Mouse (Mus musculus) thymus, postnatal 36 days (tissue): ENCODE measurements around the gene Ddr1.
A peak's percentile ranks its signal among the peaks of the same experiment; 100 is the strongest.

Experiments used
- DNase-seq, 2 experiments: peaks; one replicate each; pipeline ENCODE4 v3.0.0; 2022; ENCODE audit warnings: mixed read lengths in 2 of 2

The Ddr1 gene

GRCm38 (mm10) chr17:35720340-35720727, 15.9 kb upstream of the Ddr1 start:
- DNase-seq = no peak

GRCm38 (mm10) chr17:35719616-35720339, 15.4 kb upstream of the Ddr1 start:
- DNase-seq = no peak

DNA sequence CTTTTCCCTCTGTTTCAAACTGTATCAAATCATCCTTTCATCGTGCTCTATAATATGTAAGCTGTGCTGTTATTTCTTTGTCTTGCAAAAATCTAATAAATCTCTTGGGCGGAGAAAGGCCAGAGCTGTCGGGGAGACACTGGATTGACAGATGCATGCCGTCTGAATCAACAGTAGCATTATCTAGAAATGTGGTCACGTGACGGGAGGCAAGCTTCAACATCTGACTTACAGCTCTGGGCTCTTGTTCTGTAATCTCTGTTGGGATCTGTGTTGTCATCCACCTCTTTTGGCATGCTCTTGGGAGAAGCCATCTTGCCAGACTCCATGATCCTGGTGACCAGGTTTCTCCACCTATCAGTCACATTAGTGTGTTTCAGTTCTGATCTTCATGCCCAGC, 12.7 kb upstream of the Ddr1 start:
- DNase-seq = no peak

GRCm38 (mm10) chr17:35716114-35716513, 11.7 kb upstream of the Ddr1 start:
- no peak for DNase-seq

GRCm38 (mm10) chr17:35710705-35711347, 6.4 kb upstream of the Ddr1 start:
- no peak for DNase-seq

- DNase-seq = no peak
Measured at GRCm38 (mm10) chr17:35708611-35709010, 4.2 kb upstream of the Ddr1 start.

DNA sequence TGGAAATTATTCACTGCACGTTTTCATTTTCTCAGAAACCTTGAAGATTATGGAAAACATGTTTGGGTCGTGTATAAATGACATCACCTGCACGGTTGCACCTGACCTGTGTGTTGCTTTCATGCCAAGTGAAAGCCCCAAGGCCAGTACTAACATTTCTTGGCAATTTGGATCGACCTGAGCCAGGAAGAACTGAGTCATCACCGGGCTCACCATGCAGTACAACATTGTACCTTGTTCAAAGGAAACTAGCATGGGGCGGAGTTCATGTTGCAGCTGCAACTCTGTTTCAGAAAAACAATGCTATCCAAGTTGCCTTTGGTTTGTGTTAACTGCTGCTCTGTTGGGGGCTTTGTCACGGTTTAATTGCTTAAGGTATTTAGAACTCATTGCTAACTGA, 3.5 kb upstream of the Ddr1 start:
- DNase-seq = no peak

- DNase-seq = peak; percentile 43 to 60
Measured at GRCm38 (mm10) chr17:35705836-35706235, 1.4 kb upstream of the Ddr1 start.

DNA sequence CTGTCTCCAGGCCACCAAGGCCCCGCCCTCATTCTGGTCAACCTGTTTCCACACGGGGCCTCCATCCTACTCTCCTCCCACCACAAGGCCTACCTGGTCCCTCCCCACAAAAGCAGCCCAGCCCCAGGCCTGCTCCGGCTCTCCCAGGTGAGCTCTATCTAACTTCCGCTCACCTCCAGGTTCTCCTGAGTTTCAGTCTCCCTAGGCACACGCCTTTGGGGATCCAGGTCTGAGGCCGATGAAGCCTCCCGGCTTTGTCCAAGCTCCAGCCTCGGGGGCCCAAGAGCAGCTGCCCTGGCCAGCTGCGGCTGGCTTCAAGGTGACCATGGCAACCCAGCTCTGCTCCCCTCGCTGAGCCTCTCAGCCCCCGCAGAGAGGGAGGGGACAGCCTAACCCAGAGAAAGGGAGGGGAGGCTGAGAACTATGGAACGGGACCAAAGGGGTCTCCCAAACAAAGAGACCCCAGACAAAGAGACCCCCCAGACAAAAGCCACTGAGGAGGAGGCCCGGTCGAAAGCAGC, 610 bp downstream of the Ddr1 start:
- DNase-seq = no peak

- DNase-seq = no peak
Measured at GRCm38 (mm10) chr17:35703065-35703464, 1.4 kb downstream of the Ddr1 start.

DNA sequence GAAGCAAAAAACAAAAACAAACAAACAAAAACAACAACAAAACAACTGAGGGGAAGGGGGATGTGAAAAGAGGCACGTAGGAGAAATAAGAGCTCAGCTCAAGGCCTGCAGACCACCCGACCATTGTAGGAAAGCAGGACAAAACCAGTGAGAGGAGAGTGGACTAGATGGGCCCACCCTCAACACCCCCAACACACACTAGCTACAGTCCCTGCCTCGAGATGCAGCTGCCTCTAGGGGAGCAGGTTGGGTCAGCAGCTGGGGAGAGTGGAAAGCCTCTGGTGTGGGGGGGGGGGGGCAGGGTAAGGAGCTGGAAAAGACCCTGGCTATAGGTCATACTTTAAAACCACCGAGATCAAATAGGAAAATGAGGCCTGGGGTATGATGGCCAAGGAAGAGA, 1.8 kb downstream of the Ddr1 start:
- no peak for DNase-seq

DNA sequence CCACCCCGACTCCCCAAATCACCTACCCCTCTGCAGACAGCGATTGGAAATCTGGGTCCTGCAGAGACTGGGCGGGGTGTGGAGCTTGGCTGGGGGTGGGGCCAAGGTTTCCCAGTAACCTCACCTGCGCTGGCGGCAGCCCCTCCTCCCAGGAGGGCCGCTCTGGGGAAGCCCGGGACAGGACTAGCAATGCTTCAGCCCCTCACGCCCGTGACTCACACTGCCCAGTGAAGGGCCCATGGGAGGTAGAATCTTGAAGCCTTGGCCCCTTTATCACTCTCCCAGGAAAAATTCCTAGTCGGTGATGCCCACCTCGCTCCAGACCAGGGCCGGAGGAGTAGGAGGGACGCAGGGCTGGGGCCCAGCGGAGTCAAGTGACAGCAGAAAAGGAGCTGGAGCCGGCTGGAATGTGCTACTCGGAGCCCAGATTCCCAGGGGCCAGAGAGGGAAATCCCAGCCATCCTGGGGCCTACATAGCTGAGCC, 2.4 kb downstream of the Ddr1 start:
- DNase-seq = no peak

DNA sequence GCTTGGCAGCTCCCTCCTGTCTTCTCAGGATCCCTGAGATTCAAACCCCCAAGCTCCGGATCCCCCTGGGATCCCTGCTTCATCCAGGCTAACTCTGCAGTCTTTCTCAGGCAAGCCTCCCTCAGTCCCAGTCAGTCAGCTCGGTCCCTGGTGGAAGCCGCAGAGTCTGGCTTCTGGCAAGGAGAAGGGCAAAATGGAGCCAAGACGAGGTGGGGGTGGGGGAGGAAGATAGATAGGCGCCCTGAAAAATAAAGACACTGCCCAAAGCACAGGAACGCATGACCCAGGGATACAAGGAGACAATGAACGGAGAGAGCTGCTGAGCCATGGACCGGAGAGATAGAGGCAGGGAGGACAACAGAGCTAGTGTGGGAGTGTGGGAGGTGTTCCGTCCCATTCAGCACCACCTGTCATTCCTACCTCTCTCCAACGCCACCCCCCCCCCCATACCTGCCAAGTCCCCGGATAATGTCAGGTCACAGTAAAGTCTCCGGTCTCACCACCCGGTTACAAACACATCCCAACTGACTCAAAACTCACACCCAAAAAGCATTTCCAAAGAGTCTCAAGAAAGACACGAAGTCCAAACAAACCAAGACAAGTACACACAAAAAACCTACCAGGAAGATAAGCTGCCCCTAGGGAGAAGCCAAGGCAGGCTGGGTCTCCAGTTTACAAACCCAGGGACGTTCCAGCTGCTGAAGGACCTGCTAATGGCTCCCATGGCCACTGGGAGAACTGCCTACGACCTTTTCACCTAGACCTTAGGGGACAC, 3.0 kb downstream of the Ddr1 start:
- no peak for DNase-seq

DNA sequence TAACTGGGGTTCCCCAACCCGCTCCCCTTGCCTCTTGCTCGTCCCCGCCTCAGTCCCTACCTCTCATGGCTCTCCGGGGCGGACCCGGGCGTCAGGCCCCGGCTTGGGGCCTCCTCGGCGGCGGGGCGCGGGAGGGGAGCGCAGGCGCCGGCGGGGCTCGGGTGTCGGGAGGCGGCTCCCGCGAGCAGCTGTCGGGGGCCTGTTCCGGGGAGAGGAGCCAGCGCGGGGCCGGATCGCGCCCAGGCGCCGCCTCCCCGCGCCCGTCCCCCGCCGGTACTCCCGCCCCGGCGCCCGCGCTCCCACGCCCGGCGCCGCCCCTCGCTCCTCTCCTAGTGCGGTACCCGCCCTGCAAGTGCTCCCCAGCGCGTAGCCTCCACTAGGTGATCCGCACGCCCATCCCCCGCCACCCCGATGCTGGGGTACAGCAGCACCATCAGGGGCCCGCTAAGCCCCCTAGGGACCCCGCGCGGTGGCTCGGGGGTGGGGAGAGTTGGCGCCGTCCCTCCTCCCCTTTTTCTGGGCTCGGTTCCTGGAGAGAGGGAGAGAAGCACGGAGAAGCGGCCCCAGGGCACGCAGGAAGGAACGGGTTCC, 4.0 kb downstream of the Ddr1 start:
- DNase-seq = peak; percentile 70 to 82

DNA sequence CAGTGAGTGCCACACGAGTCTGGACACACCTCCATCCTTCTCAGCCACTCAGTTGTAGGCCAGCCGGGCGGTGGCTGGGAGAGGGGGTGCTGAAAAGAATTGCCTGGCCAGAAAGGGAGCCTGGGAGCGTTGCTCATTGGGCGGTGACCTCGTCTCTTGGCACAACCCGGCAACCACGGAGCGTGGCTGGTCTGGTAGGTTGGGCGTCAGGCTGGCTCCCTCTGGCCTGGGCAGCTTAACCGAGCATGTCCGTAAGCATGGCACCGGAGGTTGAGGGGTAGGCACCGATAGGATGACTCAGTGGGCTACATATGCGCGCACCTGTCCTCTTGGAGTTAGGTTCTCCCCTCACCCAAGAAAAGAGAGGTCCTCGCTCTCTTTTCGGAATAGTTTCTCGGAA, 4.5 kb downstream of the Ddr1 start:
- peak in 1 of 2 experiments; percentile 35 for DNase-seq

- DNase-seq = no peak
Measured at GRCm38 (mm10) chr17:35698501-35698883, 5.9 kb downstream of the Ddr1 start.

- DNase-seq = no peak
Measured at GRCm38 (mm10) chr17:35697759-35698500, 6.5 kb downstream of the Ddr1 start.

- no peak for DNase-seq
Measured at GRCm38 (mm10) chr17:35697429-35697758, 7.0 kb downstream of the Ddr1 start.

DNA sequence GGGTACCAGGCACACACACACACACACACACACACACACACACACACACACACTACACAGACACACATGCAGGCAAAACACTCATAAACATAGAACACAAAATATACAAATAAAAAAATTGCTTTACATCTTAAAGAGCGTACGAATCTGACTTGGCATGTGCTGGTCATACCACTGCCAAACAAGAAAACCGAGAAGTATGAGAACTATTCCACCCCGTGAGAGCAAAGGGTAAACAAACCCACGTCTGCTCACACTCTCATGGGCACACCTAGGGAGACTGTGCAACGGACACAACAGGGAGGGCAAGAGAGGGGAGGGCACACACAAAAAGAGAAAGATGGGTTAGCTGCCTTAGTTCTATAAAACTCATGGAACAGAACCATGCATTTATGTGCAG, 7.7 kb downstream of the Ddr1 start:
- DNase-seq = no peak

DNA sequence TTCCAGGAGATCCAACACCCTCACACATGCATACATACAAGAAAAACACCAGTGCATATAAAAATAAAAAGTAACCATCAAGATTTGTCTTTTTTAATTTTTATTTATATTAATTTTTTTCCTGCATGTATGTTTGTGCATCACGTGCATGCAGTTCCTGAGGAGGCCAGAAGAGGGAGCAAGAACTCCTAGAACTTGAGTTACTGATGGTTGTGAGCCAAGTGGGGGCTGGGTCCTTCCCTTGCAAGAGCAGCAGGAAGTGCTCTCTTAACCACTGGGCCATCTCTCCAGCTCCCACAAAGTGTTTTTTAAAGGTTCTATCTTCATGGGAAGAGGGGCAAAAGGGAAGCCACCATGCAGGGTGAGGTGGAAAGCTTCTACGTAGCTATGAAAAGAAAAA, 9.1 kb downstream of the Ddr1 start:
- DNase-seq = peak in 1 of 2 experiments; percentile 43

DNA sequence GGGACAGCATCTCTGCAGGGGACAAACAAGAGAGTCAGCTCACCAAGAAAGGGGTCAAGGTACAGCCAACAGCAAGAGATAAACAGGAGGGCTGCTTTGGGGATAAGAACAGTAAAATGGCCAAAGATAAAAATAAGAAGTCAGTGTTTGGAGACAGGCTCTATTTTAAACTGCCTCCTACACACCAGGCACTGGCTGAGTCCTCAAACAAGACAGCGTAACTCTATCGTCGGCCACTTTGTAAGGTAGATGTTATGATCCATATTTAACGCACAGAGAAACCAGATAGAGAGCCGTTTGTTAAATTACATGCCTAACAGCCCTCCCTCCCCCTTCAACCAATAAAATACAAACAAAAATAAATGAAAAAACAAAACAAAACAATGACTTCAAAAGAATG, 10.5 kb downstream of the Ddr1 start:
- DNase-seq = no peak

DNA sequence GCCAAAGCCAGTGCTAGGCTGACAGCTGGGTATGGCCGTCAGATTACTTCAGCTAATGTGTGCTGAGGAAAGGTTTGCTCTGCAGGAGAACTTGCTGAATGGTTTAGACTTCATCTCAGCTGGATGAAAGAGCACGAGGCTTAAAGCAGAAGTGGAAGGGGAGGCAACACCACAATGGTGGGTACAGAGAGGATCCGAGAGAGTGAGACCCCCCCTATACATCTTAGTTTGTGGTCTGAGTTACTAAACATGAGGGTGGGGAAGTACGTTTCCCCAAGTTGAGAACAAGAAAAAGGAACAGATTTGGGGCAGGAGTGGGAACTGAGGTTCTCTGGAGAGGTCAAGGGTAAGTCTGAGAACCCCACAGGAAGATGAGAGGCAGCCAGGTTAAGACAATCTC, 12.1 kb downstream of the Ddr1 start:
- DNase-seq = no peak

- no peak for DNase-seq
Measured at GRCm38 (mm10) chr17:35691811-35692210, 12.6 kb downstream of the Ddr1 start.
